Mouse (Mus musculus): Measurements from ENCODE around the gene Olfr155. TPM values are rescaled to one million over a fixed set of nuclear protein-coding genes. Genes with fewer than 3 reads are reported as not detected.

Olfr155 gene
- total and polyA plus RNA-seq, 2 experiments from 2014 or later = not detected

GRCm38 (mm10) chr4:43878121-43878776 lies 26.9 kb downstream of the Olfr155 start:
- WGBS = 27% methylated on average over 5 of the region's 5 CpGs
- peak overlapping the region; percentile 12; the same call in 1 of the 2 replicates for H3K4me2 ChIP-seq (ENCODE audit: low read depth, low read length, poor library complexity, severe bottlenecking)
- no peak for ATAC-seq (ENCODE audit: low FRiP score)

GRCm38 (mm10) chr4:43879566-43879965 lies 28.2 kb downstream of the Olfr155 start:
- no peaks in the 10 kb centered on the region for H3K9me3 ChIP-seq (ENCODE audit: low read length)
- WGBS = 83% methylated on average over 6 of the region's 6 CpGs
- H3K27ac ChIP-seq (ENCODE audit: low read depth, low read length) = no peak overlapping the region
- no peak for DNase-seq (ENCODE audit: low spot score)
- no peak overlapping the region for H3K4me2 ChIP-seq (ENCODE audit: low read depth, low read length, poor library complexity, severe bottlenecking)
- H3K27me3 ChIP-seq (ENCODE audit: insufficient read depth, low read length) = no peaks in the 10 kb centered on the region
- 0 out of 2 replicates have a peak, but pooled peaks cover 6% of the 10 kb centered on the region for H3K4me1 ChIP-seq (ENCODE audit: insufficient read depth, low read length)
- H3K9ac ChIP-seq (replicated peaks; ENCODE audit: low read length, poor library complexity, severe bottlenecking) = no peak overlapping the region
- ATAC-seq (ENCODE audit: low FRiP score) = no peak
- TF ChIP-seq CTCF (IDR thresholded peaks at IDR 0.05) = no peak
- H3K4me3 ChIP-seq (ENCODE audit: low read depth, low read length) = no peak overlapping the region
- no peaks in the 10 kb centered on the region for H3K36me3 ChIP-seq (ENCODE audit: insufficient read depth, low read length)

More at GRCm38 (mm10) chr4:43878121-43878776, 26.9 kb downstream of the Olfr155 start:
- 0 out of 2 replicates have a peak, but pooled peaks cover 6% of the 10 kb centered on the region for H3K4me1 ChIP-seq (ENCODE audit: insufficient read depth, low read length)
- no peak for TF ChIP-seq CTCF (IDR thresholded peaks at IDR 0.05)
- H3K27me3 ChIP-seq (ENCODE audit: insufficient read depth, low read length) = no peaks in the 10 kb centered on the region
- no peaks in the 10 kb centered on the region for H3K9me3 ChIP-seq (ENCODE audit: low read length)
- H3K9ac ChIP-seq (replicated peaks; ENCODE audit: low read length, poor library complexity, severe bottlenecking) = 0 out of 2 replicates have a peak overlapping the region, but pooled peaks have one; percentile 19
- no peak overlapping the region for H3K27ac ChIP-seq (ENCODE audit: low read depth, low read length)
- H3K4me3 ChIP-seq (ENCODE audit: low read depth, low read length) = no peak overlapping the region
- H3K36me3 ChIP-seq (ENCODE audit: insufficient read depth, low read length) = no peaks in the 10 kb centered on the region
- no peak for DNase-seq (ENCODE audit: low spot score)

GRCm38 (mm10) chr4:43884196-43884595 lies 32.8 kb downstream of the Olfr155 start:
- TF ChIP-seq CTCF (IDR thresholded peaks at IDR 0.05) = no peak
- Histone ChIP-seq H3K9ac (replicated peaks; ENCODE audit: low read length, poor library complexity, severe bottlenecking) (no peak overlapping the region), H3K9me3 (ENCODE audit: low read length) (no peaks in the 10 kb centered on the region), H3K36me3 (ENCODE audit: insufficient read depth, low read length) (no peaks in the 10 kb centered on the region), H3K4me2 (ENCODE audit: low read depth, low read length, poor library complexity, severe bottlenecking) (no peak overlapping the region), H3K4me1 (ENCODE audit: insufficient read depth, low read length) (no peaks in the 10 kb centered on the region), H3K27me3 (ENCODE audit: insufficient read depth, low read length) (no peaks in the 10 kb centered on the region), H3K4me3 (ENCODE audit: low read depth, low read length) (no peak overlapping the region), H3K27ac (ENCODE audit: low read depth, low read length) (no peak overlapping the region)
- DNase-seq (ENCODE audit: low spot score) (no peak), ATAC-seq (ENCODE audit: low FRiP score) (no peak)
- WGBS = 45% methylated on average over 4 of the region's 4 CpGs

GRCm38 (mm10) chr4:43891247-43891646 lies 39.9 kb downstream of the Olfr155 start:
- Histone ChIP-seq H3K9me3 (ENCODE audit: low read length) (no peaks in the 10 kb centered on the region), H3K36me3 (ENCODE audit: insufficient read depth, low read length) (no peaks in the 10 kb centered on the region), H3K9ac (replicated peaks; ENCODE audit: low read length, poor library complexity, severe bottlenecking) (no peak overlapping the region), H3K27ac (ENCODE audit: low read depth, low read length) (no peak overlapping the region), H3K4me1 (ENCODE audit: insufficient read depth, low read length) (no peaks in the 10 kb centered on the region), H3K4me2 (ENCODE audit: low read depth, low read length, poor library complexity, severe bottlenecking) (no peak overlapping the region), H3K4me3 (ENCODE audit: low read depth, low read length) (no peak overlapping the region), H3K27me3 (ENCODE audit: insufficient read depth, low read length) (no peaks in the 10 kb centered on the region)
- ATAC-seq (ENCODE audit: low FRiP score) = no peak
- TF ChIP-seq CTCF (IDR thresholded peaks at IDR 0.05) = no peak
- DNase-seq (ENCODE audit: low spot score) = no peak
- 92% methylated on average over 3 of the region's 3 CpGs for WGBS

- Histone ChIP-seq H3K9me3 (ENCODE audit: low read length) (no peaks in the 10 kb centered on the region), H3K4me2 (ENCODE audit: low read depth, low read length, poor library complexity, severe bottlenecking) (no peak overlapping the region), H3K4me1 (ENCODE audit: insufficient read depth, low read length) (no peaks in the 10 kb centered on the region), H3K27ac (ENCODE audit: low read depth, low read length) (no peak overlapping the region), H3K9ac (replicated peaks; ENCODE audit: low read length, poor library complexity, severe bottlenecking) (no peak overlapping the region), H3K36me3 (ENCODE audit: insufficient read depth, low read length) (peaks cover 13% of the 10 kb centered on the region; the same call in 1 of the 2 replicates), H3K27me3 (ENCODE audit: insufficient read depth, low read length) (no peaks in the 10 kb centered on the region), H3K4me3 (ENCODE audit: low read depth, low read length) (no peak overlapping the region)
- ATAC-seq (ENCODE audit: low FRiP score) (no peak), DNase-seq (ENCODE audit: low spot score) (no peak)
- TF ChIP-seq CTCF (IDR thresholded peaks at IDR 0.05) = no peak
These were observed 45.8 kb downstream of the Olfr155 start for GRCm38 (mm10) chr4:43897209-43897608.

GRCm38 (mm10) chr4:43899197-43899596 lies 47.8 kb downstream of the Olfr155 start:
- Histone ChIP-seq H3K4me2 (ENCODE audit: low read depth, low read length, poor library complexity, severe bottlenecking) (no peak overlapping the region), H3K27me3 (ENCODE audit: insufficient read depth, low read length) (no peaks in the 10 kb centered on the region), H3K36me3 (ENCODE audit: insufficient read depth, low read length) (peaks cover 13% of the 10 kb centered on the region; the same call in 1 of the 2 replicates), H3K27ac (ENCODE audit: low read depth, low read length) (no peak overlapping the region), H3K9me3 (ENCODE audit: low read length) (no peaks in the 10 kb centered on the region), H3K4me1 (ENCODE audit: insufficient read depth, low read length) (no peaks in the 10 kb centered on the region), H3K9ac (replicated peaks; ENCODE audit: low read length, poor library complexity, severe bottlenecking) (no peak overlapping the region), H3K4me3 (ENCODE audit: low read depth, low read length) (no peak overlapping the region)
- no peak for ATAC-seq (ENCODE audit: low FRiP score)
- no peak for TF ChIP-seq CTCF (IDR thresholded peaks at IDR 0.05)
- WGBS = 85% methylated on average over 8 of the region's 8 CpGs
- DNase-seq (ENCODE audit: low spot score) = no peak
